Mouse (Mus musculus): Measurements from ENCODE around the gene Mllt10.

Gene Mllt10

GRCm38 (mm10) chr2:18034371-18035250 lies 20.4 kb upstream of the Mllt10 start:
- peak; percentile 39 for DNase-seq (ENCODE audit: low spot score)

GRCm38 (mm10) chr2:18037491-18037890 lies 17.5 kb upstream of the Mllt10 start, which contains the start of gene A930004D18Rik:
Gene A930004D18Rik (minus strand): TSS chr2:18037737.
- DNase-seq (ENCODE audit: low spot score), result no peak

- peak; percentile 26 for DNase-seq (ENCODE audit: low spot score)
Observed at GRCm38 (mm10) chr2:18038141-18038752, 16.8 kb upstream of the Mllt10 start.

- peak; percentile 58 for DNase-seq (ENCODE audit: low spot score)
Observed at GRCm38 (mm10) chr2:18038895-18039371, 16.1 kb upstream of the Mllt10 start.

GRCm38 (mm10) chr2:18039566-18040290 lies 15.3 kb upstream of the Mllt10 start:
- peak; percentile 76 for DNase-seq (ENCODE audit: low spot score)

GRCm38 (mm10) chr2:18040347-18041160 lies 14.5 kb upstream of the Mllt10 start:
- DNase-seq (ENCODE audit: low spot score), result peak; percentile 75

GRCm38 (mm10) chr2:18041199-18041885 lies 13.7 kb upstream of the Mllt10 start:
- peak; percentile 86 for DNase-seq (ENCODE audit: low spot score)

GRCm38 (mm10) chr2:18045143-18045780 lies 9.8 kb upstream of the Mllt10 start:
- peak; percentile 64 for DNase-seq (ENCODE audit: low spot score)

GRCm38 (mm10) chr2:18045781-18046181 lies 9.3 kb upstream of the Mllt10 start:
- peak; percentile 53 for DNase-seq (ENCODE audit: low spot score)

- DNase-seq (ENCODE audit: low spot score), result peak; percentile 44
Observed at GRCm38 (mm10) chr2:18046186-18046585, 8.9 kb upstream of the Mllt10 start.

- DNase-seq (ENCODE audit: low spot score), result peak; percentile 67
Observed at GRCm38 (mm10) chr2:18046758-18047645, 8.0 kb upstream of the Mllt10 start.

GRCm38 (mm10) chr2:18047646-18048452 lies 7.2 kb upstream of the Mllt10 start:
- DNase-seq (ENCODE audit: low spot score), result peak; percentile 75

- peak; percentile 91 for DNase-seq (ENCODE audit: low spot score)
Observed at GRCm38 (mm10) chr2:18048453-18049075, 6.5 kb upstream of the Mllt10 start, which contains the start of gene Skida1. Gene Skida1 (minus strand): TSS chr2:18049051.

- DNase-seq (ENCODE audit: low spot score), result peak; percentile 79
Observed at GRCm38 (mm10) chr2:18049279-18049821, 5.7 kb upstream of the Mllt10 start.

GRCm38 (mm10) chr2:18050018-18050417 lies 5.0 kb upstream of the Mllt10 start:
- DNase-seq (ENCODE audit: low spot score), result no peak

- DNase-seq (ENCODE audit: low spot score), result peak; percentile 78
Observed at GRCm38 (mm10) chr2:18050541-18050985, 4.5 kb upstream of the Mllt10 start.

- peak; percentile 75 for DNase-seq (ENCODE audit: low spot score)
Observed at GRCm38 (mm10) chr2:18051026-18051830, 3.8 kb upstream of the Mllt10 start.
